Mouse (Mus musculus) G1E (cell line): Measurements from ENCODE around the gene Pbp2. TPM values are rescaled to one million over a fixed set of nuclear protein-coding genes. Genes with fewer than 3 reads are reported as not detected.

Experiments
- ATAC-seq: 2 replicates; pipeline ENCODE4 v1.8.0; 2016; ENCODE audit warnings: mild to moderate bottlenecking; ENCODE audit not compliant: insufficient number of reproducible peaks, poor library complexity, low FRiP score, severe bottlenecking; ENCODE audit errors: extremely low read depth
- DNase-seq: peaks from one replicate; pipeline ENCODE4 v3.0.0; 2012; ENCODE audit warnings: low spot score
- H3K27me3 ChIP-seq: 2 replicates; pipeline ENCODE4 v1.6.1; 2012; ENCODE audit warnings: mild to moderate bottlenecking, low read length, inconsistent platforms; ENCODE audit not compliant: insufficient read depth
- H3K36me3 ChIP-seq: replicated peaks from 2 replicates; pipeline ENCODE3; 2012; ENCODE audit warnings: mild to moderate bottlenecking, inconsistent platforms
- H3K4me1 ChIP-seq: 2 replicates; pipeline ENCODE4 v1.6.1; 2012; ENCODE audit warnings: low read depth, low read length, inconsistent platforms, mixed read lengths; ENCODE audit not compliant: insufficient read depth
- H3K4me3 ChIP-seq: 2 replicates; pipeline ENCODE4 v1.5.1; 2012; ENCODE audit warnings: low read depth, mild to moderate bottlenecking, inconsistent platforms, low read length, moderate library complexity, mixed read lengths
- H3K9me3 ChIP-seq: replicated peaks from 2 replicates; pipeline ENCODE4 v1.6.1; 2012; ENCODE audit warnings: inconsistent platforms
- CTCF ChIP-seq: IDR thresholded peaks from 2 replicates; pipeline ENCODE4 v1.5.1; 2012; ENCODE audit warnings: low read depth, low read length, inconsistent platforms, mixed read lengths
- GATA1 ChIP-seq: IDR thresholded peaks from 2 replicates; pipeline ENCODE4 v1.6.1; 2012; ENCODE audit warnings: borderline replicate concordance, low read length, inconsistent platforms, mixed read lengths
- GATA2 ChIP-seq: IDR thresholded peaks from 2 replicates; pipeline ENCODE4 v1.6.1; 2012; ENCODE audit warnings: low read depth, low read length, inconsistent platforms, borderline replicate concordance
- POLR2AphosphoS5 ChIP-seq: IDR thresholded peaks from 2 replicates; pipeline ENCODE4 v1.6.1; 2012; ENCODE audit warnings: low read depth, low read length, inconsistent platforms; ENCODE audit not compliant: insufficient replicate concordance
- TAL1 ChIP-seq: conservative IDR thresholded peaks from 2 replicates; pipeline ENCODE4 v1.6.1; 2012; ENCODE audit warnings: low read depth, low read length, inconsistent platforms, mixed read lengths
- polyA plus RNA-seq: library from polyadenylated mRNA; stranded (reverse); fragments of >175 nt; gene quantifications from 2 replicates; pipeline ENCODE4 v1.2.3, GENCODE M21; 2012
- total RNA-seq, 2 experiments: library from RNA; stranded (forward) in 1 of 2; stranded (reverse) in 1 of 2; fragments of 200-1000 nt in 1 of 2; fragments of >200 nt in 1 of 2; fragmentation: Nextera tagmentation in 1 of 2; gene quantifications; 2 replicates each; pipeline ENCODE4 v1.2.3; 2014 to 2017

Pbp2 gene
- total and polyA plus RNA-seq, 3 experiments, result not detected

GRCm38 (mm10) chr6:135276474-135277295 is 33.5 kb downstream of the Pbp2 start:
- no peaks in the 10 kb centered on the region for H3K36me3 ChIP-seq
- ATAC-seq (no peak), DNase-seq (no peak)
- no peaks in the 10 kb centered on the region for H3K27me3 ChIP-seq
- H3K4me3 ChIP-seq, result no peak overlapping the region
- no peaks in the 10 kb centered on the region for H3K4me1 ChIP-seq
- peaks cover 22% of the 10 kb centered on the region for H3K9me3 ChIP-seq
- TF ChIP-seq GATA2 (no peak), GATA1 (no peak)

GRCm38 (mm10) chr6:135275231-135275630 is 35.0 kb downstream of the Pbp2 start:
- DNase-seq (no peak), ATAC-seq (no peak)
- Histone ChIP-seq H3K9me3 (peaks cover 31% of the 10 kb centered on the region), H3K27me3 (no peaks in the 10 kb centered on the region), H3K36me3 (no peaks in the 10 kb centered on the region), H3K4me1 (no peaks in the 10 kb centered on the region), H3K4me3 (no peak overlapping the region)
- TF ChIP-seq GATA2 (no peak), GATA1 (no peak), CTCF (no peak), POLR2AphosphoS5 (no peak), TAL1 (no peak)

GRCm38 (mm10) chr6:135273066-135273465 is 37.1 kb downstream of the Pbp2 start:
- H3K27me3 ChIP-seq, result no peaks in the 10 kb centered on the region
- no peak for ATAC-seq
- H3K4me1 ChIP-seq, result no peaks in the 10 kb centered on the region
- no peak overlapping the region for H3K4me3 ChIP-seq
- H3K36me3 ChIP-seq, result no peaks in the 10 kb centered on the region
- H3K9me3 ChIP-seq, result peaks cover 36% of the 10 kb centered on the region
- DNase-seq, result no peak
- no peak for TF ChIP-seq POLR2AphosphoS5
- no peak for TF ChIP-seq GATA1
- TF ChIP-seq TAL1, result no peak
- TF ChIP-seq GATA2, result no peak
- no peak for TF ChIP-seq CTCF

- Histone ChIP-seq H3K4me1 (no peaks in the 10 kb centered on the region), H3K27me3 (no peaks in the 10 kb centered on the region), H3K4me3 (no peak overlapping the region), H3K9me3 (peaks cover 37% of the 10 kb centered on the region), H3K36me3 (no peaks in the 10 kb centered on the region)
- DNase-seq, result no peak
- no peak for ATAC-seq
- no peak for TF ChIP-seq CTCF
- TF ChIP-seq GATA2, result no peak
- TF ChIP-seq GATA1, result no peak
- TF ChIP-seq TAL1, result no peak
- TF ChIP-seq POLR2AphosphoS5, result no peak
Observed at GRCm38 (mm10) chr6:135271761-135272160, 38.4 kb downstream of the Pbp2 start.

GRCm38 (mm10) chr6:135269626-135270025 is 40.6 kb downstream of the Pbp2 start:
- Histone ChIP-seq H3K9me3 (peaks cover 32% of the 10 kb centered on the region), H3K36me3 (no peaks in the 10 kb centered on the region), H3K27me3 (no peaks in the 10 kb centered on the region), H3K4me3 (no peak overlapping the region), H3K4me1 (no peaks in the 10 kb centered on the region)
- DNase-seq (no peak), ATAC-seq (no peak)
- no peak for TF ChIP-seq GATA1
- TF ChIP-seq GATA2, result no peak
- no peak for TF ChIP-seq TAL1
- no peak for TF ChIP-seq POLR2AphosphoS5
- no peak for TF ChIP-seq CTCF

GRCm38 (mm10) chr6:135268392-135268791 is 41.8 kb downstream of the Pbp2 start:
- Histone ChIP-seq H3K36me3 (no peaks in the 10 kb centered on the region), H3K4me3 (no peak overlapping the region), H3K27me3 (no peaks in the 10 kb centered on the region), H3K9me3 (peaks cover 31% of the 10 kb centered on the region; the same call in 1 of the 2 replicates), H3K4me1 (no peaks in the 10 kb centered on the region)
- no peak for DNase-seq
- no peak for ATAC-seq
- TF ChIP-seq GATA2 (no peak), CTCF (no peak), TAL1 (no peak), GATA1 (no peak), POLR2AphosphoS5 (no peak)
